Mouse (Mus musculus): Measurements from ENCODE around the gene Rap1a. TPM values are rescaled to one million over a fixed set of nuclear protein-coding genes. Genes with fewer than 3 reads are reported as not detected.

Rap1a gene
- polyA plus RNA-seq, 1 experiment from 2014 or later: 133 TPM

DNA sequence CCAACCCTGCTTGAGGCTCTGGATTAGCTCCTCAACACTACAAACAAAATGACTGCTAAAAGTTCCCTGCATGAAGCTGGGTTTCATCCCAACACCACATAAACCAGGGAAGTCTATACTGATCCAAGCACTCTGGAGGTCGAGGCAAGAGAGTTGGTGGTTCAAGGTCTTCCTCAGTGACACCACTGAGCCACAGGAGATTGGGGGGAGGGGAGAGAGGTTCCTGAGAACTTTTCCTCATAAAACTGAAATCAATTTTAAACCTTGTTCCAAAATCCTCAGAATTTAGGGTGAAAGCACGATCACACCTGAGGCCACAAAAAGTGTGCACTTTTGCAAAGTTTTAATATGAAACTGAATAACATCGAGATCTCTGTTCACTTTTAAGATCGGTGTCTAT lies 1.8 kb downstream of the Rap1a start:
- Histone ChIP-seq H3K9ac (no peak overlapping the region), H3K9me3 (no peaks in the 10 kb centered on the region)
- 64% methylated on average over 4 of the region's 4 CpGs for WGBS

GRCm38 (mm10) chr3:105798770-105799169 lies 2.4 kb downstream of the Rap1a start:
- H3K4me3 ChIP-seq (replicated peaks): no peak overlapping the region
- peak overlapping the region; percentile 14; the same call in 1 of the 2 replicates for H3K4me2 ChIP-seq (replicated peaks)
- no peak for ATAC-seq
- WGBS: 86% methylated on average over 2 of the region's 2 CpGs
- H3K27ac ChIP-seq: no peak overlapping the region
- H3K9me3 ChIP-seq: no peaks in the 10 kb centered on the region
- no peaks in the 10 kb centered on the region for H3K27me3 ChIP-seq (replicated peaks)
- no peaks in the 10 kb centered on the region for H3K36me3 ChIP-seq
- peaks cover 15% of the 10 kb centered on the region for H3K4me1 ChIP-seq (replicated peaks)
- H3K9ac ChIP-seq: no peak overlapping the region

More for the DNA sequence above, 1.8 kb downstream of the Rap1a start:
- Histone ChIP-seq H3K36me3 (no peaks in the 10 kb centered on the region), H3K27ac (no peak overlapping the region), H3K4me3 (replicated peaks) (peak overlapping the region; percentile 85), H3K4me2 (replicated peaks) (peak overlapping the region; percentile 60), H3K27me3 (replicated peaks) (no peaks in the 10 kb centered on the region), H3K4me1 (replicated peaks) (peaks cover 15% of the 10 kb centered on the region)
- ATAC-seq: no peak

- Histone ChIP-seq H3K9me3 (no peaks in the 10 kb centered on the region), H3K4me2 (replicated peaks) (no peak overlapping the region), H3K27me3 (replicated peaks) (no peaks in the 10 kb centered on the region), H3K9ac (no peak overlapping the region), H3K4me1 (replicated peaks) (peaks cover 15% of the 10 kb centered on the region), H3K27ac (no peak overlapping the region), H3K4me3 (replicated peaks) (no peak overlapping the region), H3K36me3 (no peaks in the 10 kb centered on the region)
- no peak for ATAC-seq
- 64% methylated on average over 2 of the region's 2 CpGs for WGBS
These were observed 3.7 kb downstream of the Rap1a start for GRCm38 (mm10) chr3:105797427-105797826.

- no peak overlapping the region for H3K9ac ChIP-seq
- ATAC-seq: no peak
- no peaks in the 10 kb centered on the region for H3K27me3 ChIP-seq (replicated peaks)
- H3K4me2 ChIP-seq (replicated peaks): no peak overlapping the region
- no peaks in the 10 kb centered on the region for H3K36me3 ChIP-seq
- H3K27ac ChIP-seq: no peak overlapping the region
- H3K9me3 ChIP-seq: no peaks in the 10 kb centered on the region
- peaks cover 13% of the 10 kb centered on the region for H3K4me1 ChIP-seq (replicated peaks)
- 80% methylated on average over 4 of the region's 4 CpGs for WGBS
- no peak overlapping the region for H3K4me3 ChIP-seq (replicated peaks)
These were observed 4.4 kb downstream of the Rap1a start for GRCm38 (mm10) chr3:105796761-105797160.

- ATAC-seq: no peak
- no peak overlapping the region for H3K27ac ChIP-seq
- 72% methylated on average over 1 of the region's 1 CpGs for WGBS
- no peak overlapping the region for H3K4me3 ChIP-seq (replicated peaks)
- H3K27me3 ChIP-seq (replicated peaks): no peaks in the 10 kb centered on the region
- no peaks in the 10 kb centered on the region for H3K36me3 ChIP-seq
- no peak overlapping the region for H3K4me2 ChIP-seq (replicated peaks)
- no peak overlapping the region for H3K9ac ChIP-seq
- H3K9me3 ChIP-seq: no peaks in the 10 kb centered on the region
- H3K4me1 ChIP-seq (replicated peaks): peaks cover 5% of the 10 kb centered on the region; the same call in 1 of the 2 replicates
These were observed 6.8 kb downstream of the Rap1a start for GRCm38 (mm10) chr3:105794309-105794708.

GRCm38 (mm10) chr3:105792309-105792708 lies 8.8 kb downstream of the Rap1a start:
- Histone ChIP-seq H3K27ac (no peak overlapping the region), H3K9me3 (no peaks in the 10 kb centered on the region), H3K4me2 (replicated peaks) (no peak overlapping the region), H3K36me3 (0 out of 2 replicates have a peak, but pooled peaks cover 4% of the 10 kb centered on the region), H3K4me3 (replicated peaks) (no peak overlapping the region), H3K4me1 (replicated peaks) (no peaks in the 10 kb centered on the region), H3K27me3 (replicated peaks) (no peaks in the 10 kb centered on the region), H3K9ac (no peak overlapping the region)
- 92% methylated on average over 7 of the region's 7 CpGs for WGBS
- ATAC-seq: no peak

GRCm38 (mm10) chr3:105791129-105791528 lies 10.0 kb downstream of the Rap1a start:
- no peak overlapping the region for H3K9ac ChIP-seq
- no peaks in the 10 kb centered on the region for H3K9me3 ChIP-seq
- 0 out of 2 replicates have a peak, but pooled peaks cover 4% of the 10 kb centered on the region for H3K36me3 ChIP-seq
- ATAC-seq: no peak
- H3K4me3 ChIP-seq (replicated peaks): no peak overlapping the region
- 90% methylated on average over 2 of the region's 2 CpGs for WGBS
- no peak overlapping the region for H3K4me2 ChIP-seq (replicated peaks)
- no peaks in the 10 kb centered on the region for H3K27me3 ChIP-seq (replicated peaks)
- H3K27ac ChIP-seq: no peak overlapping the region
- H3K4me1 ChIP-seq (replicated peaks): no peaks in the 10 kb centered on the region

DNA sequence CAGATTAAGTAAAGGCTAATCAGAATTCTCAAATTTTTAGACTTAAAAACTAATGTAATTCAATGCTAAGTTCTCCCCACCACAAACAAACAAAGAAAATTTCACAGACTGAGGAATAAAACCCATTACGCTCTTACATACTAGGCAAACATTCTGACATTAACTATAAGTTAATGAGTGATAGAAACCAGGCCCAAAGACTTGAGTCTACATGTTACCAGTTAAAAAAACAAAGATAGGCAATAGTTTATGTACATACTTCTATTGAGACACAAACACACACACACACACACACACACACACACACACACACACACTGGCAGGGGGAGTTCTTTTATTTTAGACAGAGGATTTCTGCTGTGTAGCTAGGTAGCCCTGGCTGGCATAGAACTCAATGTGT lies 10.8 kb downstream of the Rap1a start:
- Histone ChIP-seq H3K4me2 (replicated peaks) (no peak overlapping the region), H3K9me3 (no peaks in the 10 kb centered on the region), H3K27ac (no peak overlapping the region), H3K4me1 (replicated peaks) (no peaks in the 10 kb centered on the region), H3K36me3 (0 out of 2 replicates have a peak, but pooled peaks cover 4% of the 10 kb centered on the region), H3K9ac (no peak overlapping the region), H3K4me3 (replicated peaks) (no peak overlapping the region), H3K27me3 (replicated peaks) (no peaks in the 10 kb centered on the region)
- 82% methylated on average over 1 of the region's 1 CpGs for WGBS
- ATAC-seq: no peak

GRCm38 (mm10) chr3:105789776-105790175 lies 11.4 kb downstream of the Rap1a start:
- Histone ChIP-seq H3K27me3 (replicated peaks) (no peaks in the 10 kb centered on the region), H3K27ac (no peak overlapping the region), H3K4me2 (replicated peaks) (no peak overlapping the region), H3K9me3 (no peaks in the 10 kb centered on the region), H3K9ac (no peak overlapping the region), H3K36me3 (0 out of 2 replicates have a peak, but pooled peaks cover 4% of the 10 kb centered on the region), H3K4me3 (replicated peaks) (no peak overlapping the region), H3K4me1 (replicated peaks) (no peaks in the 10 kb centered on the region)
- WGBS: 73% methylated on average over 1 of the region's 1 CpGs
- ATAC-seq: no peak

- no peak overlapping the region for H3K27ac ChIP-seq
- H3K36me3 ChIP-seq: 0 out of 2 replicates have a peak, but pooled peaks cover 4% of the 10 kb centered on the region
- no peak overlapping the region for H3K4me2 ChIP-seq (replicated peaks)
- no peaks in the 10 kb centered on the region for H3K9me3 ChIP-seq
- H3K4me1 ChIP-seq (replicated peaks): no peaks in the 10 kb centered on the region
- H3K4me3 ChIP-seq (replicated peaks): no peak overlapping the region
- ATAC-seq: no peak
- H3K27me3 ChIP-seq (replicated peaks): no peaks in the 10 kb centered on the region
- H3K9ac ChIP-seq: no peak overlapping the region
- WGBS: 94% methylated on average over 3 of the region's 3 CpGs
These were observed 13.8 kb downstream of the Rap1a start for GRCm38 (mm10) chr3:105787328-105787727.

GRCm38 (mm10) chr3:105785865-105786264 lies 15.3 kb downstream of the Rap1a start:
- Histone ChIP-seq H3K27me3 (replicated peaks) (no peaks in the 10 kb centered on the region), H3K9me3 (no peaks in the 10 kb centered on the region), H3K4me2 (replicated peaks) (no peak overlapping the region), H3K27ac (no peak overlapping the region), H3K4me3 (replicated peaks) (no peak overlapping the region), H3K4me1 (replicated peaks) (no peaks in the 10 kb centered on the region), H3K9ac (no peak overlapping the region), H3K36me3 (0 out of 2 replicates have a peak, but pooled peaks cover 4% of the 10 kb centered on the region)
- no peak for ATAC-seq

DNA sequence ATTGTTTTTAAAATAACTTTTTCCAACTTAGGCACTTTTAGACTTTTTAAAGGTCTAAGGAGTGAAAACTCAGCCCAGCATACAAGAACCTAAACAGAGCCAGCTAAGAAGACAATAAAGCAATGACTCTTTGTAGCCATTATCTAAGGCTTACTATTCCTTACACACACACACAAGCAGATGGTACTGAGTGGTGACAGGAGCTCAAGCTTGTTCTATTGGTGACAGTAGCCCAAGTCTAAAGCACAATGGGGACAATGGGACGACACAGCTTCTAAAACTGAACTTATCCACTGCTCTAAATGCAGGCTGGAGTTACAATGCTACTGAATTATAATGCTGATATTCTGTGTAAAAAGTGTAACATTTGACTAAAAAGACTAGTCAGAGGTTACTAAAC lies 17.3 kb downstream of the Rap1a start:
- no peak overlapping the region for H3K4me2 ChIP-seq (replicated peaks)
- no peaks in the 10 kb centered on the region for H3K36me3 ChIP-seq
- no peak for ATAC-seq
- no peak overlapping the region for H3K9ac ChIP-seq
- no peaks in the 10 kb centered on the region for H3K9me3 ChIP-seq
- no peak overlapping the region for H3K27ac ChIP-seq
- no peak overlapping the region for H3K4me3 ChIP-seq (replicated peaks)
- no peaks in the 10 kb centered on the region for H3K4me1 ChIP-seq (replicated peaks)
- H3K27me3 ChIP-seq (replicated peaks): no peaks in the 10 kb centered on the region
- 76% methylated on average over 1 of the region's 1 CpGs for WGBS

GRCm38 (mm10) chr3:105782406-105782805 lies 18.7 kb downstream of the Rap1a start:
- Histone ChIP-seq H3K9me3 (no peaks in the 10 kb centered on the region), H3K9ac (no peak overlapping the region), H3K27me3 (replicated peaks) (no peaks in the 10 kb centered on the region), H3K4me2 (replicated peaks) (no peak overlapping the region), H3K4me3 (replicated peaks) (no peak overlapping the region), H3K4me1 (replicated peaks) (no peaks in the 10 kb centered on the region), H3K27ac (no peak overlapping the region), H3K36me3 (no peaks in the 10 kb centered on the region)
- 80% methylated on average over 7 of the region's 7 CpGs for WGBS
- ATAC-seq: no peak
